Mouse (Mus musculus): Measurements from ENCODE around the gene Fndc3b.
"Not testable (repeated sequence)": the region's sequence is repeated elsewhere in the genome, so short reads cannot be mapped to it uniquely, and the experiment has no call there.

Gene Fndc3b

GRCm38 (mm10) chr3:27416786-27417185 lies 294.3 kb downstream of the Fndc3b start:
- DNase-seq (ENCODE audit: low spot score in 2 of 2): no peak

GRCm38 (mm10) chr3:27413566-27413965 lies 297.5 kb downstream of the Fndc3b start:
- no peak for DNase-seq (ENCODE audit: low spot score in 2 of 2)

GRCm38 (mm10) chr3:27411286-27411685 lies 299.8 kb downstream of the Fndc3b start:
- no peak for DNase-seq (ENCODE audit: low spot score in 2 of 2)

GRCm38 (mm10) chr3:27408564-27408963 lies 302.5 kb downstream of the Fndc3b start:
- no peak for DNase-seq (ENCODE audit: low spot score in 2 of 2)

- no peak for DNase-seq (ENCODE audit: low spot score in 2 of 2)
Measured at GRCm38 (mm10) chr3:27406440-27406839, 304.7 kb downstream of the Fndc3b start.

- not testable (repeated sequence) for DNase-seq (ENCODE audit: low spot score in 2 of 2)
Measured at GRCm38 (mm10) chr3:27400996-27401395, 310.1 kb downstream of the Fndc3b start.

- no peak for DNase-seq (ENCODE audit: low spot score in 2 of 2)
Measured at GRCm38 (mm10) chr3:27389923-27390322, 321.2 kb downstream of the Fndc3b start.

GRCm38 (mm10) chr3:27384836-27385235 lies 326.3 kb downstream of the Fndc3b start:
- DNase-seq (ENCODE audit: low spot score in 2 of 2): no peak

GRCm38 (mm10) chr3:27377935-27378334 lies 333.2 kb downstream of the Fndc3b start:
- no peak for DNase-seq (ENCODE audit: low spot score in 2 of 2)

GRCm38 (mm10) chr3:27374396-27374795 lies 336.7 kb downstream of the Fndc3b start:
- DNase-seq (ENCODE audit: low spot score in 2 of 2): no peak

GRCm38 (mm10) chr3:27371725-27372650 lies 339.1 kb downstream of the Fndc3b start:
- DNase-seq (ENCODE audit: low spot score in 2 of 2): no peak

GRCm38 (mm10) chr3:27371276-27371621 lies 339.9 kb downstream of the Fndc3b start, which contains the start of gene Ghsr:
Gene Ghsr (plus strand): TSS chr3:27371351.
- no peak for DNase-seq (ENCODE audit: low spot score in 2 of 2)

GRCm38 (mm10) chr3:27370582-27371275 lies 340.4 kb downstream of the Fndc3b start:
- no peak for DNase-seq (ENCODE audit: low spot score in 2 of 2)

- no peak for DNase-seq (ENCODE audit: low spot score in 2 of 2)
Measured at GRCm38 (mm10) chr3:27370125-27370524, 341.0 kb downstream of the Fndc3b start.

All from frontal cortex, postnatal 14 days (tissue).